Mouse (Mus musculus): ENCODE data around the gene Mfap3l.
A peak's percentile ranks its signal among the peaks of the same experiment; 100 is the strongest.
"Not testable (repeated sequence)": the region's sequence is repeated elsewhere in the genome, so short reads cannot be mapped to it uniquely, and the experiment has no call there.

The Mfap3l gene

DNA sequence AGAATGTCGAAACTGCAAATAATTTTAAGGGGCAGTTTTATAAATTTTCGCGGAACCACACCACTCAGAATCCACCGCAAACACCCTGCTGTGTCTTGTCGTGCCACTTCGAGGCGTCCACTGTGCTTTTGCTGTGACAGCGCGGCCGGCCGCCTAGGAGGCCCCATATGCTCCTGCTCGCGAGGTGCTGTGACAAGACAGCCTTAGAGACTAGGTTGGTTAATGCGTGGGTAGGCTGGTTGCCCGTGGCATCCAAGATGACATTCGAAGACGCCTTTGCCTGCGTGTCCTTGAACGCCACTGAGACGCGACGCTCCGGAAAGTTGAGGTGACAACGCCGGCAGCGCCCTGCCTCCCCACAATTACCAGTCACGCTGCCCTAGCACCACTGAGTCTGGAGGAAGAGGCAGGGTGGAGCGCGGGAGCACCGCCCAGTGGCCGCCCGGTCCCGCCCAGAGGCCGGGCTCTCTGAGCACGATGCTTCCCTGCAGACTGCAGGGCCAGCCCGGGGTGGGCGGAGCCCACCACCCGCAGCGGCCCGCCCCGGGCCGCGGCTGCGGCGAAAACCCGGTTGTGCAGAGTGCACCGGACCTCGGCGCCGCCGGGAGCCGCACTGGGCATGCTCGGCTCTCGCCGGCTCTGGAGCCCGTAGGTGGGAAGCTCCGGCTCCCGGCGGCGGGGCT is at the start of gene Mfap3l:
Mfap3l (plus strand) TSS at position 578 of the 683 bp plus-strand sequence.
- DNase-seq (ENCODE audit: low spot score): peak; percentile 91

- DNase-seq (ENCODE audit: low spot score): no peak
Measured at GRCm38 (mm10) chr8:60583369-60583768, 49.3 kb upstream of the Mfap3l start.

DNA sequence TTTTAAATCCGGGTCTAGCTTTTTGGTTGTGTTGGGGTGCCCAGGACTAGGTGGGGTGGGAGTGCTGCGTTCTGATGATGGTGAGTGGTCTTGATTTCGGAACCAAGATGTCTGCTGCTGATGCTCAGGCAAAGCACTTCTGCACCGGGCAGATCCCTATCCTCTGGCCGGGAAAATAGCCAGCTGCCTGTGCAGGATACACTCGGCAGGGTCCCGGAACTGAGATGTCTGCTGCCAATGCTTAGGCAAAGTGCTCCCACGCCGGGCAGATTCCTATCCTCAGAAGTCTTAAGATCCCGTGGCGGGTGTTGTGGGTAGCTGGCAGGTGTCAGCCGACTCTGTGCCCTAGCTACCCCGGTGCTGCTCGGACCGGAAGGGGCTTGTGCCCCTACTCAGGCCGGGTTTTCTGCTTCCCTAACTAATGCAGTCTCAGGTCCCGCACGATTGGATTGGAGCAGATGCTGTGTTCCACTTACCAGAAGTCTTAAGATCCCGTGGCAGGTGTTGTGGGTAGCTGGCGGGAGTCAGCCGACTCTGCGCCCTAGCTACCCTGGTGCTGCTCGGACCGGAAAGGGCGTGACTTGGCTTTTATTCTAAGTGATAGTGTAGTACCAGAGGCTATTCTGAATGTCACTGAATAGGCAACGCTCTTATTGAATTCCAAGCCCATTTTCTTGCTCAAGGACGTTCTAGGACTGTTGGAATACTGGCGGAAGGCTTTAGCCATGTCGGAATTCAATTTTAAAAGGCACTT is 41.1 kb upstream of the Mfap3l start:
- DNase-seq (ENCODE audit: low spot score): not testable (repeated sequence)

GRCm38 (mm10) chr8:60594761-60595160 is 37.9 kb upstream of the Mfap3l start:
- DNase-seq (ENCODE audit: low spot score): peak; percentile 22

GRCm38 (mm10) chr8:60611580-60612111 is 21.0 kb upstream of the Mfap3l start:
- no peak for DNase-seq (ENCODE audit: low spot score)

DNA sequence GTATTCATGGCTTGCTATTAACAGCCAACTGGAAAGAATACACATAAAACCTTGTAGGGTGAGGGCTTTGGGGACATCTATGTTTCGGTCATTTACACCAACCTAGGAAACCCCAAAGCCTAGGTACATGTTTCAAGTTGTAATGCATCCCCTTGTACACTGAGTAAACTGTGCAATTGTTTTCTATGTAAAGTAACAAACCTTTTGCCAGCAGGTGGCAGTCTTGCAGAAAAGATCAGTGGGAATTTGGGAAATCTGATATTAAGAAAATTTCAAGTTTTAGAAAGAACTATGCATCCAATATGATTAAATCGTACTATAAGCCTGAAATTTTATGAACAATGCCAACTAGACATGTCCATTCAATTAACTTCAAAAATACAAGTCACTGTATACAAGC is 15.7 kb upstream of the Mfap3l start:
- DNase-seq (ENCODE audit: low spot score): peak; percentile 57

DNA sequence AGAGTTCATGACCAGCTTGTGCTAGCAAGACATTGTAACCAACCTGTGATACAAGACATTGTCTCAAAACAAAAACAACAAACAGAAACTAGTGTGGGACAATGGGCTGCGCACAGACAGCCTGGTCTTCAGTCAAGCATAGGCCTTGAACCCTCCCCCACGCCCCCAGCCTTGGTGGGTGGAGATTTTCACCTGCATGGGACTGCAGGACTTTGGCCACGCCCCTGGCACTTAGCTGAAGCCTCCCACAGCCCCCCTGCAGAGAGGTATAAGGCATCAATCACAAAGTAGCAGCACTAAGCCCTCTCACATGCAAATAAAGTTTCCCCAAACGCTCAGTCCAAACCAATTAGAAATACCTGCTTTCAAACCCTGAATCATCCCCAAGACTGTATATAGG is 11.1 kb upstream of the Mfap3l start:
- DNase-seq (ENCODE audit: low spot score): no peak

GRCm38 (mm10) chr8:60622056-60622455 is 10.6 kb upstream of the Mfap3l start:
- DNase-seq (ENCODE audit: low spot score): no peak

DNA sequence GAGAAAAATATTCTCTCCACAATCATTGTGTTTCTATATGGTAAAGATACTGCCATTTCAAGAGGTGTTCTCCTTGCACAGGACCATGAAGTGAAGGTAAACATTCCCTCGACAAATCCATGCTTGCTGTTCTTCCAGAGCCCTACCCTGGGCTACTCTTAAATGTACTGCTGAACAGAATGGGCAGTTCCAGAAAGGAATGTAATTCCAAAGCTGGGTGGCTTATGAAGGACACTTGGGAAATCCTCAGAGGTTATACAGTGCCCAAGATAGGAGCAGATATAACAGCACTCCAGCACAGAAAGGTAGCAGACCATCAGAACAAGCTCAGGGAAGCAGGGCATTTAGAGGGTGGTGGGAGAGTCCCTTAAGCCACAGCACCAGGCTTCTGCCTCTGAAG is 9.2 kb upstream of the Mfap3l start:
- no peak for DNase-seq (ENCODE audit: low spot score)

DNA sequence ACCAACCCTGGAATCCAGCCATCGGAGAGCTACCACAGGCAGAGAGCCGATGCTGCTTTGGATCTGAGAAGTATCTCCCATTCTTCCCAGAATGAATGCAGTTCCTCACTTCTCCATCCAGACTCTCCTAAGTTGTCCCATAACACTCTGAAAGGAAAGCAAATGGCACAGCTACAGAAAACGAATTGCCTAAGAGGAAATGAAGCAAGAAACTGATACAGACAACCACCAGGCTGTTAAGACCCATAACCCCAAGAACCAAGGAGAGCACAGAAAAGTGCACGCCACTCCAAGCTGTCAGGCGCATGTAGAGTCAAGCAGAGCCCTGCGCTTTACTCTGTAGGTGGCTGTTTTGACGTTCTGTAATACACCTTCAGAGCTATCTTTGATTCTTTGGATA is 7.9 kb upstream of the Mfap3l start:
- no peak for DNase-seq (ENCODE audit: low spot score)

GRCm38 (mm10) chr8:60627937-60628336 is 4.7 kb upstream of the Mfap3l start:
- DNase-seq (ENCODE audit: low spot score): peak; percentile 13

GRCm38 (mm10) chr8:60629059-60629458 is 3.6 kb upstream of the Mfap3l start:
- DNase-seq (ENCODE audit: low spot score): no peak

DNA sequence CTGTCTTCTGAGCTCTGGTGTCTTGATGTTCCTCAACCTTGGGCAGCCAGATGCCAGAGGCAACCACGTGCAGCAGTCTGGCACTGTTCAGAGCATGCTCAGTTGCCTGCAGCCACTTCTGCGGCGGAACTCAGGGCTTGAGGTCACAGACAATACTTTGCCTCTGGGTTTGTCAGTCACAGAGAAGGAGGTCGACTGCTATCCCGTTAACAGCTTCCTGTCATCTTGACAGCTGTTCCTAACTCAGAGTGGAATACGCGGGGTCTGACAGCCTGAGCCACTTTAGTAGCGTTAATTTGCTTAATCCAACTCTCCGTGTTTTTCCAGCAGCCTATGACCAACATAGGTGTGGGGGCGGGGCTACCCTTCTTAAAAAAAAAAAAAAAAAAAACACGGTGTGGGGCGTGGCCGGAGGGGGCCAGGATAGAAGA is 1.1 kb upstream of the Mfap3l start:
- DNase-seq (ENCODE audit: low spot score): peak; percentile 76

GRCm38 (mm10) chr8:60632933-60633655 is 467 bp downstream of the Mfap3l start:
- DNase-seq (ENCODE audit: low spot score): peak; percentile 26

GRCm38 (mm10) chr8:60634921-60635320 is 2.3 kb downstream of the Mfap3l start:
- no peak for DNase-seq (ENCODE audit: low spot score)

DNA sequence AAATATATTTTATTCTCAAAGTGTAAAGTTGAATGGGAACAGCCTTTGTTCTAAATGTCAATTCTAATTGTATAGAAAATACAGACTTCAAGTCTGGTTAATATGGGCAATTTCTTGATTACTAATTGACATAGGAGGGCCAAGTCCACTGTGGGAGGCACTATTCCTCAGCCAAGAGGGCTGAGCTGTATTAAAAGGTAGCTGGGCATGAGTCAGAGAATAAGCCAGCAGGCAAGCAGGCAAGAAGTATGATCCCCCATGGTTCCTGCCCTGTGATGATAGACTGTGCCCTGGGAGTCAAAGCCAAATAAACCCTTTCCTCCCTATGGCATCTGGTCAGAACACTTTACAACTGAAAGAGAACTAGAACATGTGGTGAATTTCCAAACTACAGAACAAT is 3.2 kb downstream of the Mfap3l start:
- no peak for DNase-seq (ENCODE audit: low spot score)

DNA sequence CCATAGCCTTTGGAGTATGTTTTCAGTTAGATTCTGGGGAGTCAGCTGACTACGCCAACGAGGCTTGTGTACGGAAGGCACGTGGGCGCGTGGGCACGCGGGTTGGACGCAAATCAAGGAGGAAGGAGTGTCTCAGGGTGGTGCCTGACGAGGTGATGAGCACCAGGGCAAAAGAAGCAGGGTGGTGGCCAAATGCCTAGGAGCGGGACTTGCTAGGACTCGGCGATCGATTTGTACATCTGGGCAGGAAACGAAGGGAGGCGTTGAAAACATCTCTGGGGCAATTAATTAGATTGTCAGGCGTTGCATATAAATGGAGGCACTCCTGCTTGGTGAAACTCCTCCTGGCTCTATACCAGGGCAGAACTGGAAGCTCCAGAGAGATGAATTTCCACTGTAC is 7.4 kb downstream of the Mfap3l start:
- no peak for DNase-seq (ENCODE audit: low spot score)

GRCm38 (mm10) chr8:60643416-60644020 is 10.9 kb downstream of the Mfap3l start:
- no peak for DNase-seq (ENCODE audit: low spot score)

- no peak for DNase-seq (ENCODE audit: low spot score)
Measured at GRCm38 (mm10) chr8:60645164-60645563, 12.5 kb downstream of the Mfap3l start.

DNA sequence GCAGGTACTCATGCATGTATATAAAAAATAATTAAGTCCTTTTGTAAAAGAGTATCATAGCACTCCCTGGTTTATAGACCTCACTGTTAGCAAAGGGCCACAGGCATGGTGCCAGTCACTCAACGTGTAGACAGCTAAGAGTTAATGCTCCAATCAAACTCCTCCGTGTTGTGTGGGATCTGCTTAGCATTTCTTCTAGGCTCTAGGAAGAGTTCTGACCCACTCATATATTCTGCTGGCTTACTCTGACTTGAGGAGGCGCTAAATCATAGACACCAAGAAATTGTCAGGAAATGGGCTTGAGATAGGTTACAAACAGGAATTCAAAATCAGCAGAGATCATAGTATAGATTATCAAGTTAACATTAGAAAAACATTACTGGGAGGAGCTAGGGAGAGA is 13.3 kb downstream of the Mfap3l start:
- DNase-seq (ENCODE audit: low spot score): no peak

GRCm38 (mm10) chr8:60647291-60647690 is 14.7 kb downstream of the Mfap3l start:
- DNase-seq (ENCODE audit: low spot score): no peak

DNA sequence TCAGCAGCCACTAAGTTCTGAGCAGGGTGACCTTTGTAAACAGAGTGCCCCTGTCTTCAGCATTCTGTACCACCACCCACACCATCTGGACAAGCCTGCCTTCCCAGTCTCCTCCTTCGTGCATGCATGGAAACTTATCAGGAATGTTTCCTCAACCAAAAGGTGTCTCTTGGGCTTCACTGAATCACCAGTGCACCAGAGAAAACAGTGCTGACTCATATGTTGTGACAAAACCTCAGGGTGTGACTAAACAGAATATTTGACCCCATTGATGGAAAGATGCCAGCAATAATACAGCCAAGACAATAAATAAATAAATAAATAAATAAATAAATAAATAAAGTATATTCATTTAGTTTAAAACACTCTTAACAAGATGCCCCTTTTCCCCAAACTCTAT is 16.5 kb downstream of the Mfap3l start:
- DNase-seq (ENCODE audit: low spot score): no peak
